Mouse (Mus musculus) liver, embryonic 11.5 days (tissue): ENCODE measurements around the gene Usp42. TPM values are rescaled to one million over a fixed set of nuclear protein-coding genes. Genes with fewer than 3 reads are reported as not detected.
A peak's percentile ranks its signal among the peaks of the same experiment; 100 is the strongest.

Experiments
- ATAC-seq: fragments of 200-750 bp; cut with Nextera tagmentation; replicated peaks from 2 replicates; pipeline ENCODE4 v1.8.0; 2017; ENCODE audit warnings: moderate number of reproducible peaks, mild to moderate bottlenecking, moderate TSS enrichment, moderate library complexity; ENCODE audit not compliant: low FRiP score
- DNase-seq: peaks from one replicate; pipeline ENCODE4 v3.0.0-alpha.2; 2017; ENCODE audit warnings: low spot score
- H3K27ac ChIP-seq: fragments of 300-500 bp; sonication (generic); 2 replicates; pipeline ENCODE4 v1.5.1; 2014; ENCODE audit warnings: mild to moderate bottlenecking, low read depth, low read length, control low read depth
- H3K27me3 ChIP-seq: fragments of 300-500 bp; sonication (generic); replicated peaks from 2 replicates; pipeline ENCODE4 v1.6.1; 2014; ENCODE audit warnings: low read length, mixed read lengths; ENCODE audit not compliant: control insufficient read depth, insufficient read depth
- H3K36me3 ChIP-seq: fragments of 300-500 bp; sonication (generic); 2 replicates; pipeline ENCODE4 v1.6.1; 2014; ENCODE audit warnings: mild to moderate bottlenecking, low read length, moderate library complexity, mixed read lengths; ENCODE audit not compliant: control insufficient read depth, insufficient read depth
- H3K4me1 ChIP-seq: fragments of 300-500 bp; sonication (generic); replicated peaks from 2 replicates; pipeline ENCODE4 v1.6.1; 2014; ENCODE audit warnings: low read length, mixed read lengths; ENCODE audit not compliant: control insufficient read depth, insufficient read depth
- H3K4me2 ChIP-seq: fragments of 300-500 bp; sonication (generic); 2 replicates; pipeline ENCODE4 v1.6.1; 2014; ENCODE audit warnings: mild to moderate bottlenecking, control low read depth, moderate library complexity
- H3K4me3 ChIP-seq: fragments of 300-500 bp; sonication (generic); 2 replicates; pipeline ENCODE4 v1.5.1; 2014; ENCODE audit warnings: low read depth, low read length, control low read depth
- H3K9ac ChIP-seq: fragments of 300-500 bp; sonication (generic); 2 replicates; pipeline ENCODE4 v1.6.1; 2014; ENCODE audit warnings: low read depth, low read length, control low read depth
- H3K9me3 ChIP-seq: fragments of 300-500 bp; sonication (generic); 2 replicates; pipeline ENCODE4 v1.6.1; 2016; ENCODE audit warnings: low read length, inconsistent platforms, mixed read lengths; ENCODE audit not compliant: control insufficient read depth
- WGBS: fragments of 180-500 bp; shearing (Covaris S2); extraction: QIAGEN DNeasy Blood & Tissue Kit; methylation state at CpG from one replicate; pipeline ENCODE4 v1.1.7; 2014; 5-methylcytosine and 5-hydroxymethylcytosine counted together
- polyA plus RNA-seq: library from polyadenylated mRNA; unstranded; fragments of >200 nt; fragmentation: Nextera tagmentation; extraction: Ambion mirVana; gene quantifications from 2 replicates; pipeline ENCODE4 v1.2.1, GENCODE M21; 2014

Gene Usp42
- polyA plus RNA-seq, 1 experiment from 2014 or later: 13.2 TPM

DNA sequence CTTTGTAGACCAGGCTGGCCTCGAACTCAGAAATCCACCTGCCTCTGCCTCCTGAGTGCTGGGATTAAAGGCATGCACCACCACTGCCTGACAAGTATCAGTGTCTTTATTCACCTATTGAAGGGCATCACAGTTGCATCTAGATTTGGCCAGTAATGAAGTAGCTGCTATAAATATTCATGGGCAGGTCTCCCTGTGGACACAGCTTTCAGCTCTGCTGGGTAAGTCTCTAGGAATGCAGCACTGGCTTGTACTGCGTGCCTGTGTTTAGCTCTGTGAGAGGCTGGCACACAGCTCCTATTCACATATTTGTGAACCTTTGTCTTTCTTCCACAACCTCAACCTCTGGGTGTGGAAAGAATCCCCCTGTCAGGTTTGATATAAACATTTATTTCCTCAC is 63.2 kb downstream of the Usp42 start:
- Histone ChIP-seq H3K36me3 (no peaks in the 10 kb centered on the region), H3K4me3 (no peak overlapping the region), H3K4me1 (peaks cover 28% of the 10 kb centered on the region), H3K9ac (no peak overlapping the region), H3K9me3 (no peaks in the 10 kb centered on the region), H3K27me3 (no peaks in the 10 kb centered on the region), H3K27ac (no peak overlapping the region), H3K4me2 (no peak overlapping the region)
- no peak for ATAC-seq
- 81% methylated on average over 2 of the region's 2 CpGs for WGBS
- DNase-seq: no peak

- DNase-seq: no peak
- peak; percentile 75 for ATAC-seq
- Histone ChIP-seq H3K4me2 (no peak overlapping the region), H3K4me3 (no peak overlapping the region), H3K36me3 (no peaks in the 10 kb centered on the region), H3K9ac (no peak overlapping the region), H3K27ac (no peak overlapping the region), H3K9me3 (no peaks in the 10 kb centered on the region), H3K4me1 (peaks cover 23% of the 10 kb centered on the region), H3K27me3 (no peaks in the 10 kb centered on the region)
- WGBS: 69% methylated on average over 1 of the region's 1 CpGs
These were observed 66.1 kb downstream of the Usp42 start for GRCm38 (mm10) chr5:143666015-143666414.

DNA sequence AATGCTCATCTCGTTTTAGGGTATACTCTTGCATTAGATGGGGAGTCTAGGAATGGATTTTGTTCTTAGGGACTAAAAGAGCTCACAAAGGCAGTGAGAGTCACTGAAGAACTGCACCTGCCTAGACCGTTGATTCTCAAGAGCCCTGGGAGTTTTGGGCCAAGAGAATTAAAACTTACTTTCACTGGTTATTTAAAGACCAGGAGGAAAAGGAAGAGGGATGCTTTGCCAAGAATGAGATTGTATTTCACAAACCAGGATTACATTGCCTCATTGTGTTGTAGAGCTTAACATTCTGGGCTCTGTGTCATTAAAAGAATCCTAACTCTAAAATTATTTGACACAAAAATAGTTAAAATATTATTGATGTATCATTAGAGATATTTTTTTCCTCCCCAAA is 66.5 kb downstream of the Usp42 start:
- no peak overlapping the region for H3K4me2 ChIP-seq
- no peaks in the 10 kb centered on the region for H3K9me3 ChIP-seq
- peaks cover 23% of the 10 kb centered on the region for H3K4me1 ChIP-seq
- DNase-seq (no peak), ATAC-seq (no peak)
- no peak overlapping the region for H3K4me3 ChIP-seq
- WGBS: 81% methylated on average over 2 of the region's 2 CpGs
- H3K9ac ChIP-seq: no peak overlapping the region
- H3K36me3 ChIP-seq: no peaks in the 10 kb centered on the region
- H3K27me3 ChIP-seq: no peaks in the 10 kb centered on the region
- H3K27ac ChIP-seq: no peak overlapping the region

DNA sequence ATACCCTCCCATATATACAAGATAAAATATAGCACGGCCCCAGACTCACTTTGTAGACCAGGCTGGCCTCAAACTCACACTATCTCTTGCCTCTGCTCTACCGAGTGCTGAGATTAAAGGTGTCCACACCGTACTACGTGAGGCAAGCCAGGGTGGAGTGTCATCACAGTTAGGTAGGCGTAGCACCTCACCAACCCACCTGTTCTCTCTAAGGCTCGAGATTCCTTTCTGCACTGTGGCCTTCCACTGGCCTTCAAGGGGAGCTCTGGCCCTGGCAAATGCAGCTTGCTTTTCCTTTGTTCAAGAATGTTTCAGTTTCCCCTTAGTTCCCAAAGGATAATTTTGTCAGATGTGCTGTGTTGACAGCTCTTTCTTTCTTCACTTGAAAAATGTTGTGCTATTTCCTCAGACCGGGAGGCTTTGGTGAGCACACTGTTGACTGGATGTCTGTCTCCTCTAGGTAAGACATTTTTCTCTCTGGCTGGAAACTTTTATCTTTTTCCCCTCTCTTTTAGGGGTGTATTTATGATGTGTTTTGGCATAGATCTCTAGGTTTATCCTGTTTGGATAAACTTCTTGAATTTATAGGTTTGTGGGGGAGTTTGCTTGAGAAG is 68.9 kb downstream of the Usp42 start:
- ATAC-seq (no peak), DNase-seq (no peak)
- Histone ChIP-seq H3K36me3 (no peaks in the 10 kb centered on the region), H3K4me3 (no peak overlapping the region), H3K9me3 (no peaks in the 10 kb centered on the region), H3K4me2 (no peak overlapping the region), H3K4me1 (peaks cover 34% of the 10 kb centered on the region), H3K27ac (no peak overlapping the region), H3K9ac (no peak overlapping the region), H3K27me3 (no peaks in the 10 kb centered on the region)
- 72% methylated on average over 7 of the region's 7 CpGs for WGBS

Other genes starting within 250 kb of the Usp42 start
- 352 and 370 TPM in 2 replicates for gene Rac1, start 204.2 kb downstream of the Usp42 start, polyA plus RNA-seq
- 62.8 and 64.5 TPM in 2 replicates for gene Cyth3, start 109.8 kb downstream of the Usp42 start, polyA plus RNA-seq
- gene Eif2ak1, start 85.5 kb upstream of the Usp42 start, polyA plus RNA-seq: 82.6 and 83.6 TPM in 2 replicates
- gene Ankrd61, start 165.4 kb upstream of the Usp42 start, polyA plus RNA-seq: 0.19 and 0.22 TPM in 2 replicates
- 126 and 130 TPM in 2 replicates for gene Aimp2, start 177.6 kb upstream of the Usp42 start, polyA plus RNA-seq
- 27.0 and 30.9 TPM in 2 replicates for gene Pms2, start 177.7 kb upstream of the Usp42 start, polyA plus RNA-seq
- gene Gm42421, start 195.9 kb upstream of the Usp42 start, polyA plus RNA-seq: 0.41 and 0.70 TPM in 2 replicates
- gene Rsph10b, start 200.8 kb upstream of the Usp42 start, polyA plus RNA-seq: 0.34 TPM in 2 replicates